Mouse (Mus musculus) lung, embryonic 16.5 days (tissue): Measurements from ENCODE around the gene E130218I03Rik. TPM values are rescaled to one million over a fixed set of nuclear protein-coding genes. Genes with fewer than 3 reads are reported as not detected.

Experiments used
- ATAC-seq: fragments of 200-750 bp; cut with Nextera tagmentation; 2 replicates; pipeline ENCODE4 v1.8.0; 2017; ENCODE audit warnings: low read depth, mild to moderate bottlenecking, moderate library complexity
- H3K27ac ChIP-seq: fragments of 300-500 bp; sonication (generic); 2 replicates; pipeline ENCODE4 v1.5.1; 2014; ENCODE audit warnings: mild to moderate bottlenecking, control low read depth, low read length
- H3K27me3 ChIP-seq: fragments of 300-500 bp; sonication (generic); 2 replicates; pipeline ENCODE4 v1.6.1; 2014; ENCODE audit warnings: low read depth, low read length, mixed read lengths; ENCODE audit not compliant: control insufficient read depth, insufficient read depth
- H3K36me3 ChIP-seq: fragments of 300-500 bp; sonication (generic); 2 replicates; pipeline ENCODE4 v1.6.1; 2014; ENCODE audit warnings: low read length; ENCODE audit not compliant: control insufficient read depth, insufficient read depth
- H3K4me1 ChIP-seq: fragments of 300-500 bp; sonication (generic); replicated peaks from 2 replicates; pipeline ENCODE4 v1.6.1; 2014; ENCODE audit warnings: low read length, mixed read lengths; ENCODE audit not compliant: control insufficient read depth, insufficient read depth
- H3K4me2 ChIP-seq: fragments of 300-500 bp; sonication (generic); 2 replicates; pipeline ENCODE4 v1.6.1; 2014; ENCODE audit warnings: low read depth, low read length, control low read depth
- H3K4me3 ChIP-seq: fragments of 300-500 bp; sonication (generic); 2 replicates; pipeline ENCODE4 v1.5.1; 2014; ENCODE audit warnings: mild to moderate bottlenecking, low read length, control low read depth
- H3K9ac ChIP-seq: fragments of 300-500 bp; sonication (generic); 2 replicates; pipeline ENCODE4 v1.6.1; 2014; ENCODE audit warnings: low read length, control low read depth
- H3K9me3 ChIP-seq: fragments of 300-500 bp; sonication (generic); 2 replicates; pipeline ENCODE4 v1.6.1; 2016; ENCODE audit warnings: low read length; ENCODE audit not compliant: control insufficient read depth
- WGBS: fragments of 180-500 bp; shearing (Covaris S2); extraction: QIAGEN DNeasy Blood & Tissue Kit; methylation state at CpG from one replicate; pipeline ENCODE4 v1.1.7; 2014; 5-methylcytosine and 5-hydroxymethylcytosine counted together
- polyA plus RNA-seq: library from polyadenylated mRNA; unstranded; fragments of >200 nt; fragmentation: Nextera tagmentation; extraction: Ambion mirVana; gene quantifications from 2 replicates; pipeline ENCODE4 v1.2.1, GENCODE M21; 2015

Gene E130218I03Rik
- polyA plus RNA-seq, 1 experiment from 2014 or later: 0.48 TPM

- H3K4me2 ChIP-seq: no peak overlapping the region
- H3K4me1 ChIP-seq: peaks cover 8% of the 10 kb centered on the region
- peaks cover 3% of the 10 kb centered on the region; the same call in 1 of the 2 replicates for H3K9me3 ChIP-seq
- no peaks in the 10 kb centered on the region; the same call in 1 of the 2 replicates for H3K27me3 ChIP-seq
- H3K27ac ChIP-seq: no peak overlapping the region
- H3K9ac ChIP-seq: no peak overlapping the region
- no peaks in the 10 kb centered on the region for H3K36me3 ChIP-seq
- 49% methylated on average over 18 of the region's 18 CpGs for WGBS
- ATAC-seq: peak; percentile 23; the same call in 1 of the 2 replicates
- no peak overlapping the region for H3K4me3 ChIP-seq
Measured at GRCm38 (mm10) chr4:134293061-134293691, 49.7 kb downstream of the E130218I03Rik start.

- H3K9ac ChIP-seq: no peak overlapping the region
- H3K27me3 ChIP-seq: no peaks in the 10 kb centered on the region; the same call in 1 of the 2 replicates
- no peak overlapping the region for H3K4me2 ChIP-seq
- H3K27ac ChIP-seq: no peak overlapping the region
- WGBS: 42% methylated on average over 9 of the region's 9 CpGs
- ATAC-seq: peak; percentile 33; the same call in 1 of the 2 replicates
- H3K4me3 ChIP-seq: no peak overlapping the region
- H3K9me3 ChIP-seq: peaks cover 3% of the 10 kb centered on the region; the same call in 1 of the 2 replicates
- no peaks in the 10 kb centered on the region for H3K36me3 ChIP-seq
- H3K4me1 ChIP-seq: peaks cover 3% of the 10 kb centered on the region
Measured at GRCm38 (mm10) chr4:134293692-134294163, 50.3 kb downstream of the E130218I03Rik start.

Other genes starting within 250 kb of the E130218I03Rik start
- gene Dhdds, start 242.7 kb upstream of the E130218I03Rik start, polyA plus RNA-seq: 44.2 and 44.5 TPM in 2 replicates
- not detected in 2 replicates for gene Lin28a, start 224.8 kb upstream of the E130218I03Rik start, polyA plus RNA-seq
- gene Zfp683, start 189.8 kb upstream of the E130218I03Rik start, polyA plus RNA-seq: not detected in 2 replicates
- 4.2 and 7.0 TPM in 2 replicates for gene Crybg2, start 182.8 kb upstream of the E130218I03Rik start, polyA plus RNA-seq
- gene Cd52, start 148.6 kb upstream of the E130218I03Rik start, polyA plus RNA-seq: 23.8 and 24.7 TPM in 2 replicates
- 14.9 and 16.6 TPM in 2 replicates for gene Ubxn11, start 141.1 kb upstream of the E130218I03Rik start, polyA plus RNA-seq
- 466 and 467 TPM in 2 replicates for gene Sh3bgrl3, start 114.9 kb upstream of the E130218I03Rik start, polyA plus RNA-seq
- gene Cep85, start 56.5 kb upstream of the E130218I03Rik start, polyA plus RNA-seq: 51.9 and 56.1 TPM in 2 replicates
- not detected in 2 replicates for gene Gm7534, start 40.7 kb upstream of the E130218I03Rik start, polyA plus RNA-seq
- gene Catsper4, start 16.3 kb upstream of the E130218I03Rik start, polyA plus RNA-seq: 0.23 and 0.87 TPM in 2 replicates
- 12.6 and 14.2 TPM in 2 replicates for gene Cnksr1, start 5.3 kb upstream of the E130218I03Rik start, polyA plus RNA-seq
- 10.9 and 12.6 TPM in 2 replicates for gene Zfp593, start 1.9 kb downstream of the E130218I03Rik start, polyA plus RNA-seq
- gene Gm30191, start 3.3 kb downstream of the E130218I03Rik start, polyA plus RNA-seq: not detected in 2 replicates
- 9.0 and 11.0 TPM in 2 replicates for gene Grrp1, start 10.4 kb downstream of the E130218I03Rik start, polyA plus RNA-seq
- gene Pdik1l, start 44.2 kb downstream of the E130218I03Rik start, polyA plus RNA-seq: 23.3 and 23.4 TPM in 2 replicates
- gene Trim63, start 71.5 kb downstream of the E130218I03Rik start, polyA plus RNA-seq: 2.6 and 3.1 TPM in 2 replicates
- 0.29 and 0.43 TPM in 2 replicates for gene Slc30a2, start 99.5 kb downstream of the E130218I03Rik start, polyA plus RNA-seq
- gene Extl1, start 140.2 kb downstream of the E130218I03Rik start, polyA plus RNA-seq: 1.8 and 2.5 TPM in 2 replicates
- 14.3 and 14.6 TPM in 2 replicates for gene Pafah2, start 152.7 kb downstream of the E130218I03Rik start, polyA plus RNA-seq
- gene Stmn1, start 224.7 kb downstream of the E130218I03Rik start, polyA plus RNA-seq: 1,638 and 1,729 TPM in 2 replicates